Mouse (Mus musculus) limb, embryonic 11.5 days (tissue): ENCODE measurements around the gene Ncmap. TPM values are rescaled to one million over a fixed set of nuclear protein-coding genes. Genes with fewer than 3 reads are reported as not detected.
A peak's percentile ranks its signal among the peaks of the same experiment; 100 is the strongest.

Experiments used
- ATAC-seq: fragments of 200-750 bp; cut with Nextera tagmentation; 2 replicates; pipeline ENCODE4 v1.8.0; 2017; ENCODE audit warnings: low read depth; ENCODE audit not compliant: insufficient number of reproducible peaks, low FRiP score, low TSS enrichment
- DNase-seq: peaks from one replicate; pipeline ENCODE4 v3.0.0-alpha.2; 2015; ENCODE audit warnings: low spot score
- H3K27ac ChIP-seq: fragments of 300-500 bp; sonication (generic); replicated peaks from 2 replicates; pipeline ENCODE4 v1.5.1; 2014; ENCODE audit warnings: low read depth, mild to moderate bottlenecking, low read length
- H3K27me3 ChIP-seq: fragments of 300-500 bp; sonication (generic); 2 replicates; pipeline ENCODE4 v1.6.1; 2014; ENCODE audit warnings: mild to moderate bottlenecking, low read length, mixed read lengths; ENCODE audit not compliant: control insufficient read depth, insufficient read depth
- H3K36me3 ChIP-seq: fragments of 300-500 bp; sonication (generic); 2 replicates; pipeline ENCODE4 v1.6.1; 2014; ENCODE audit warnings: mild to moderate bottlenecking, low read length, moderate library complexity, mixed read lengths; ENCODE audit not compliant: control insufficient read depth, insufficient read depth
- H3K4me1 ChIP-seq: fragments of 300-500 bp; sonication (generic); 2 replicates; pipeline ENCODE4 v1.6.1; 2014; ENCODE audit warnings: low read length, mixed read lengths; ENCODE audit not compliant: control insufficient read depth, insufficient read depth
- H3K4me2 ChIP-seq: fragments of 300-500 bp; sonication (generic); 2 replicates; pipeline ENCODE4 v1.6.1; 2014; ENCODE audit warnings: low read depth, mild to moderate bottlenecking, moderate library complexity; ENCODE audit not compliant: severe bottlenecking
- H3K4me3 ChIP-seq: fragments of 300-500 bp; sonication (generic); 2 replicates; pipeline ENCODE4 v1.5.1; 2014; ENCODE audit warnings: low read depth, low read length
- H3K9ac ChIP-seq: fragments of 300-500 bp; sonication (generic); 2 replicates; pipeline ENCODE4 v1.6.1; 2014; ENCODE audit warnings: mild to moderate bottlenecking, low read length
- H3K9me3 ChIP-seq: fragments of 300-500 bp; sonication (generic); 2 replicates; pipeline ENCODE4 v1.6.1; 2016; ENCODE audit warnings: low read length; ENCODE audit not compliant: control insufficient read depth
- WGBS: fragments of 180-500 bp; shearing (Covaris S2); extraction: QIAGEN DNeasy Blood & Tissue Kit; methylation state at CpG from one replicate; pipeline ENCODE4 v1.1.7; 2014; 5-methylcytosine and 5-hydroxymethylcytosine counted together
- polyA plus RNA-seq: library from polyadenylated mRNA; unstranded; fragments of >200 nt; fragmentation: Nextera tagmentation; extraction: Ambion mirVana; gene quantifications from 2 replicates; pipeline ENCODE4 v1.2.1, GENCODE M21; 2014

Ncmap gene
- polyA plus RNA-seq, 1 experiment from 2014 or later: 0.64 TPM

DNA sequence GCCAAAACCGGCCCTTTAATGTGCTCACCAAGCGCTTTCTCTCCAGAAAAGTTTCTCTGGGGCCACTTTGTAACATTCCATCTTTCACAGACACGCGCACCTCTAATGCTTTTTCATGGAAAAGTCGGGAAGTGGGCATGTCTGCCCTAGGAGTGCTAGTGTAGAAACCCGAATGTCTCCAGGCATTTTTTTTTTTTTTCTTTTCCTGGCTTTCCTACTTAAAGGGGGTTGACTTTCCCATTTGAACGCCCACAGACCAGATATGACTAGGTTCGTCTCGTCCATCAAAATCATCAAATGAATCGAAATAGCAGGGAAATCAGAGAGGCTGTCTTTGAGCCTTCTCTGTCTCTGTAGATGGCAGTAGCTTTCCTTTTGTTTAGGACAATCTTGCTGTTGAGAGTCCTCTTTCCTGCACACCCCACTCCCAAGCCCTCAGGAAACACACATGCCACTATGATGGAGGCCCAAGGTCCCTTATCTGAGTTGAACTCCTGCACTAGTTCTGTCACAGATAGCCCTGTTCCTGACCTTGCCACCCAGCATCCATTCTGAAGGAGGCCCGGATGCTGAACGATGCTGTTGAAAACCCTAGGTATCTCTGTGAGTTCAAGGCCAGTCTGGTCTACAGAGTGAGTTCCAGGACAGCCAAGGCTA lies 44.1 kb downstream of the Ncmap start:
- Histone ChIP-seq H3K4me1 (peaks cover 9% of the 10 kb centered on the region), H3K27ac (peak overlapping the region; percentile 96), H3K9ac (peak overlapping the region; percentile 54), H3K4me2 (peak overlapping the region; percentile 66), H3K4me3 (peak overlapping the region; percentile 100), H3K27me3 (no peaks in the 10 kb centered on the region), H3K9me3 (no peaks in the 10 kb centered on the region), H3K36me3 (peaks cover 4% of the 10 kb centered on the region)
- WGBS: 19% methylated on average over 12 of the region's 12 CpGs
- DNase-seq (peak; percentile 45), ATAC-seq (0 out of 2 replicates have a peak, but pooled peaks have one; percentile 3)

DNA sequence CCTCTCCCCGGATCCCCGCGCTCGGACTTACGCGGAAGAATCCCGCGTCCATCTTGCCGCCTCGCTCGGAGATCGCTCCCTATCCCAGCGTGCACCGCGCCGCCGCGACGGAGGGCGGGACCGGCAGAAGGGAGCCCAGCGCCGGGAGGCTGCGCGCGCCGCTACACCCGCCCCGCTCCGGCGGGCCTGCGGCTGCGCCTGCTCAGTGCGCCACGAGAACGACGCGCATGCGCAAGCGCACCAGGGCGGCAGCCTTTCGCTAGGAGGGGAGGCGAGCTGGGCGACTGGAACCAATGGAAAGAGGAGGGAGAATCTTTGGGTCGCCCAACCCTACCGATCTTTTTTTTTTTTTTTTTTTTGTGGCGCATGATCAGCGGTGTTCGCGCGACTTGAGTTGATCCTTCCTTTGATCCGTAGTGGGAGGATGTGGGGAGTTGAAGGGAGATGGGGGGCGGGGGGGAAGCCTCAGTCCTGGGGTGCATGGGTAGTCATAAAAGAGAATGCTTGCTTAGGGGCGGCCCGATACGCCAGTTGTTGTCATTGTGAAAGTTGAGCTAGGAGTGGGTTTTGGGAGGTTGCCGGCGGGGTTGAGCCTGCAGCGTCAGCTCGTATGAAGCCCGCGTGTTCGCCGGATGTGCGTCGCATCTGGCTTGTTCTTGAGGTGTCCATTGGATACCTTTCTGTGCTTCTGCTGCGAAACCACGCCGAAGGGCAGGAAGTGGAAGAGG lies 44.8 kb downstream of the Ncmap start, which contains the start of gene Srrm1:
Gene Srrm1, minus strand, starts transcription at position 256 of the 728 bp plus-strand sequence.
- Histone ChIP-seq H3K27ac (peak within 1 kb of the TSS; percentile 96), H3K36me3 (peaks cover 6% of the 10 kb centered on the region), H3K4me3 (peak within 1 kb of the TSS; percentile 100), H3K4me2 (peak within 1 kb of the TSS; percentile 71), H3K4me1 (peaks cover 9% of the 10 kb centered on the region), H3K27me3 (no peaks in the 10 kb centered on the region), H3K9me3 (no peaks in the 10 kb centered on the region), H3K9ac (peak within 1 kb of the TSS; percentile 99)
- under 1% methylated on average over 69 of the region's 69 CpGs for WGBS
- ATAC-seq (peak; percentile 91), DNase-seq (peak; percentile 97)

GRCm38 (mm10) chr4:135352326-135353065 lies 45.5 kb downstream of the Ncmap start:
- DNase-seq: peak; percentile 56
- under 1% methylated on average over 67 of the region's 67 CpGs for WGBS

GRCm38 (mm10) chr4:135337376-135337942 lies 60.6 kb downstream of the Ncmap start:
- no peak overlapping the region for H3K27ac ChIP-seq
- peaks cover 61% of the 10 kb centered on the region for H3K36me3 ChIP-seq
- H3K4me1 ChIP-seq: no peaks in the 10 kb centered on the region
- H3K9ac ChIP-seq: no peak overlapping the region
- no peak overlapping the region for H3K4me2 ChIP-seq
- no peak for ATAC-seq
- DNase-seq: no peak
- H3K27me3 ChIP-seq: no peaks in the 10 kb centered on the region
- no peaks in the 10 kb centered on the region for H3K9me3 ChIP-seq
- no peak overlapping the region for H3K4me3 ChIP-seq
- 95% methylated on average over 14 of the region's 14 CpGs for WGBS

More at GRCm38 (mm10) chr4:135352326-135353065, 45.5 kb downstream of the Ncmap start:
- peak overlapping the region; percentile 99 for H3K9ac ChIP-seq
- H3K9me3 ChIP-seq: no peaks in the 10 kb centered on the region
- peaks cover 9% of the 10 kb centered on the region for H3K4me1 ChIP-seq
- H3K4me2 ChIP-seq: peak overlapping the region; percentile 71
- ATAC-seq: peak; percentile 19
- no peaks in the 10 kb centered on the region for H3K27me3 ChIP-seq
- peaks cover 6% of the 10 kb centered on the region for H3K36me3 ChIP-seq
- H3K4me3 ChIP-seq: peak overlapping the region; percentile 100
- H3K27ac ChIP-seq: peak overlapping the region; percentile 84

- no peak overlapping the region for H3K27ac ChIP-seq
- no peaks in the 10 kb centered on the region for H3K4me1 ChIP-seq
- peaks cover 64% of the 10 kb centered on the region for H3K36me3 ChIP-seq
- DNase-seq: no peak
- 85% methylated on average over 3 of the region's 3 CpGs for WGBS
- no peaks in the 10 kb centered on the region for H3K27me3 ChIP-seq
- no peak overlapping the region for H3K9ac ChIP-seq
- H3K4me3 ChIP-seq: no peak overlapping the region
- ATAC-seq: no peak
- no peaks in the 10 kb centered on the region for H3K9me3 ChIP-seq
- no peak overlapping the region for H3K4me2 ChIP-seq
Observed at GRCm38 (mm10) chr4:135336023-135336357, 62.0 kb downstream of the Ncmap start.

- Histone ChIP-seq H3K27me3 (no peaks in the 10 kb centered on the region), H3K4me3 (no peak overlapping the region), H3K9me3 (no peaks in the 10 kb centered on the region), H3K4me2 (no peak overlapping the region), H3K36me3 (peaks cover 64% of the 10 kb centered on the region), H3K4me1 (no peaks in the 10 kb centered on the region), H3K27ac (no peak overlapping the region), H3K9ac (no peak overlapping the region)
- WGBS: 91% methylated on average over 9 of the region's 9 CpGs
- DNase-seq (no peak), ATAC-seq (no peak)
Observed at GRCm38 (mm10) chr4:135335327-135336022, 62.6 kb downstream of the Ncmap start.

DNA sequence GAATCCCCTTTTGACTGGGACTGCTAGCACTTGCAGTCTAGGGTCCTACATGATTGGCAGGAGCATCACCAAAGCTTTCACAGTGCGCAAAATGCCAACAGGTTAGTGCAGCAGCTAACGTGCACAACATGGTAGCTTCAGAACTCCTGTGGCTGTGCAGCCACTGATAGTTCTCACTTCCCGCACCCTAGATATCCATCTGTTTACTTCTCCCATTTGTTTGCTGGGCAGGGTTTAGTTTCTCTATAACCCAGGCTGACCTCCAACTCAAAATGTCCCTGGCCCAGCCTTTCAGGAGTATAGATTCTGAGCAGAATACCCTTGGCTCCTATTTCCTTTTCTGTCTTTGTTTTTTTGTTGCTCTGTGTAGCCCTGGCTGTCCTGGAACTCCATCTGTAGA lies 71.6 kb downstream of the Ncmap start:
- Histone ChIP-seq H3K9me3 (no peaks in the 10 kb centered on the region), H3K27ac (no peak overlapping the region), H3K9ac (no peak overlapping the region), H3K27me3 (no peaks in the 10 kb centered on the region), H3K36me3 (peaks cover 59% of the 10 kb centered on the region), H3K4me2 (no peak overlapping the region), H3K4me1 (no peaks in the 10 kb centered on the region), H3K4me3 (no peak overlapping the region)
- ATAC-seq (no peak), DNase-seq (no peak)
- WGBS: 98% methylated on average over 3 of the region's 3 CpGs

- ATAC-seq: no peak
- no peak overlapping the region for H3K9ac ChIP-seq
- H3K4me2 ChIP-seq: no peak overlapping the region
- no peak overlapping the region for H3K27ac ChIP-seq
- no peak overlapping the region for H3K4me3 ChIP-seq
- no peaks in the 10 kb centered on the region for H3K9me3 ChIP-seq
- no peaks in the 10 kb centered on the region for H3K27me3 ChIP-seq
- no peak for DNase-seq
- no peaks in the 10 kb centered on the region for H3K4me1 ChIP-seq
- H3K36me3 ChIP-seq: peaks cover 58% of the 10 kb centered on the region
Observed at GRCm38 (mm10) chr4:135326046-135326445, 72.0 kb downstream of the Ncmap start.
